Mouse (Mus musculus) hindbrain, embryonic 12.5 days (tissue): Measurements from ENCODE around the gene Pappa2. TPM values are rescaled to one million over a fixed set of nuclear protein-coding genes. Genes with fewer than 3 reads are reported as not detected.

Experiments
- ATAC-seq: fragments of 200-750 bp; cut with Nextera tagmentation; 2 replicates; pipeline ENCODE4 v1.8.0; 2017; ENCODE audit warnings: moderate TSS enrichment; ENCODE audit not compliant: low FRiP score
- H3K27ac ChIP-seq: fragments of 300-500 bp; sonication (generic); 2 replicates; pipeline ENCODE4 v1.5.1; 2016; ENCODE audit warnings: mild to moderate bottlenecking
- H3K27me3 ChIP-seq: fragments of 300-500 bp; sonication (generic); 2 replicates; pipeline ENCODE4 v1.6.1; 2016; ENCODE audit warnings: mild to moderate bottlenecking
- H3K36me3 ChIP-seq: fragments of 300-500 bp; sonication (generic); 2 replicates; pipeline ENCODE4 v1.6.1; 2016; ENCODE audit warnings: mild to moderate bottlenecking
- H3K4me1 ChIP-seq: fragments of 300-500 bp; sonication (generic); 2 replicates; pipeline ENCODE4 v1.6.1; 2016
- H3K4me2 ChIP-seq: fragments of 300-500 bp; sonication (generic); replicated peaks from 2 replicates; pipeline ENCODE4 v1.6.1; 2016; ENCODE audit warnings: mild to moderate bottlenecking
- H3K4me3 ChIP-seq: fragments of 300-500 bp; sonication (generic); 2 replicates; pipeline ENCODE4 v1.5.1; 2016; ENCODE audit warnings: mild to moderate bottlenecking
- H3K9ac ChIP-seq: fragments of 300-500 bp; sonication (generic); 2 replicates; pipeline ENCODE4 v1.6.1; 2016; ENCODE audit warnings: mild to moderate bottlenecking, moderate library complexity
- H3K9me3 ChIP-seq: fragments of 300-500 bp; sonication (generic); replicated peaks from 2 replicates; pipeline ENCODE4 v1.6.1; 2016; ENCODE audit warnings: mild to moderate bottlenecking
- whole genome bisulfite sequencing: fragments of 180-500 bp; shearing (Covaris S2); methylation state at CpG from one replicate; pipeline ENCODE4 v1.1.7; 2016; 5-methylcytosine and 5-hydroxymethylcytosine counted together
- polyA plus RNA-seq: library from polyadenylated mRNA; unstranded; fragments of >200 nt; fragmentation: Nextera tagmentation; extraction: Ambion mirVana; gene quantifications from 2 replicates; pipeline ENCODE4 v1.2.1, GENCODE M21; 2016

The Pappa2 gene
- 1.7 and 2.3 TPM in 2 replicates for polyA plus RNA-seq

- Histone ChIP-seq H3K27ac (no peak within 1 kb of the TSS), H3K4me3 (no peak within 1 kb of the TSS), H3K36me3 (no peaks in the 10 kb centered on the region), H3K27me3 (no peaks in the 10 kb centered on the region), H3K4me1 (no peaks in the 10 kb centered on the region), H3K4me2 (no peak within 1 kb of the TSS), H3K9ac (no peak within 1 kb of the TSS), H3K9me3 (no peaks in the 10 kb centered on the region)
- WGBS: 67% methylated on average over 1 of the region's 1 CpGs
- no peak for ATAC-seq
Observed at GRCm38 (mm10) chr1:158980390-158980789, at the start of gene Pappa2. Pappa2 (minus strand) TSS chr1:158980490.

GRCm38 (mm10) chr1:159029106-159029505, 48.8 kb upstream of the Pappa2 start:
- no peak overlapping the region for H3K9ac ChIP-seq
- ATAC-seq: no peak
- H3K4me2 ChIP-seq: no peak overlapping the region
- 95% methylated on average over 2 of the region's 2 CpGs for WGBS
- no peaks in the 10 kb centered on the region for H3K27me3 ChIP-seq
- no peaks in the 10 kb centered on the region for H3K4me1 ChIP-seq
- H3K4me3 ChIP-seq: no peak overlapping the region
- H3K27ac ChIP-seq: no peak overlapping the region
- H3K36me3 ChIP-seq: no peaks in the 10 kb centered on the region
- H3K9me3 ChIP-seq: no peaks in the 10 kb centered on the region

DNA sequence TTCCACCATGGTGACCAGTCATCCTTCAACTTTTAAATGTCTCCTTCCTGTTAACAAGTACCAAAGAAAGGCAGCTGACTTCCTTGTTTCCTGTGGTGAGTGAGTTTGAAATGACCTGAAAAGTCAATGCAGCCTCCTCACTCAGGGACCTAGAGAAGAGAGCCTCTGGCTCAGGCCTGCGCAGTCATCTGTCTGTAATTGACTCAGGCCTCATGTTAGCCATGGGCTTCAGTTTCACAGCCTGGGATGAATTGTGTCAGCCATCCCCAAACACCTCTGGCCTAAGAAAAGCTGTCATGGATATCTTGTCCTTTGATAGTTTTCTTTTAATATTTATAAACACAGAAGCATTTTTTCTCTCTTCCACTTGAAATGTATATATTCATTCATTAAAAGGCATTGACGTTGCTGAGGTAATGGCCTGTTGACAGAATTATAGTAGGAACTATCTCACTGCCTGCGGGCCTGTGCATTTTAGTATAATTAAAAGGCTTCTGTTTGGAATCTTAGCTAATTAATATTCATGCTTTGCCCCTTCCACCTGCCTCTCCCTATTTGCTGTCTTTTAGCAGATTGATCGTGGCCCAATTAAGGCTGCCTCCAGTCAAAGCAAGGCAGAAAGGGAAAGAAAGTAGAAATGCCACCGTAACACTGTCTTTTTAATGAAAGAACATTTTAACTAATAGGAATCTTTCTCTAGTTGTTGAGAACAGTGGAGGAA, 34.8 kb upstream of the Pappa2 start:
- no peaks in the 10 kb centered on the region for H3K36me3 ChIP-seq
- peak; percentile 88 for ATAC-seq
- H3K4me2 ChIP-seq: no peak overlapping the region
- H3K27me3 ChIP-seq: no peaks in the 10 kb centered on the region
- H3K4me1 ChIP-seq: no peaks in the 10 kb centered on the region
- H3K9me3 ChIP-seq: no peaks in the 10 kb centered on the region
- no peak overlapping the region for H3K9ac ChIP-seq
- 51% methylated on average over 5 of the region's 5 CpGs for WGBS
- H3K27ac ChIP-seq: peak overlapping the region; percentile 48
- no peak overlapping the region for H3K4me3 ChIP-seq

GRCm38 (mm10) chr1:158987042-158987441, 6.8 kb upstream of the Pappa2 start:
- no peak for ATAC-seq
- WGBS: 87% methylated on average over 3 of the region's 3 CpGs
- H3K36me3 ChIP-seq: no peaks in the 10 kb centered on the region
- H3K27me3 ChIP-seq: no peaks in the 10 kb centered on the region
- H3K4me3 ChIP-seq: no peak overlapping the region
- no peak overlapping the region for H3K4me2 ChIP-seq
- H3K27ac ChIP-seq: no peak overlapping the region
- H3K9ac ChIP-seq: no peak overlapping the region
- H3K9me3 ChIP-seq: no peaks in the 10 kb centered on the region
- H3K4me1 ChIP-seq: no peaks in the 10 kb centered on the region

DNA sequence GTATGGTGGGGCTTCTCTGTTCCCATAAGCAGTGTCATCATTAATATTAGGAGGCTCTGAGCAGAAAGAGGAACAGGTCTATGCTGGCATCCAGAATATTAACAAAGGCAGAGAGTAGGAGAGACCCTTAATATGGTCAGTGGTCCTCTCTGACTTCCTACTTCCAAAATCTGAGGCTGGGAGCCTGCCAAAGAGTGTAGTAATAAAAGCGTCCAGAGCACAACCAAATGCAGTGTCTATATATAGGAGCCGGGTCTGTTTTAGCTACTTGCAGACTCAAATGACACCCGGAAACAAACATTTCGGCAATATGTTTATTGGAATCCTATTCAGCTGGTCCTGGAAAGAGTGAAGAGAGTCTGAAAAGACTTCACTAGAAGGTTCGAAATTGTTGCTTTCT, 17.9 kb downstream of the Pappa2 start:
- WGBS: 89% methylated on average over 5 of the region's 5 CpGs
- peaks cover 23% of the 10 kb centered on the region for H3K4me1 ChIP-seq
- H3K9me3 ChIP-seq: no peaks in the 10 kb centered on the region
- no peak overlapping the region for H3K4me2 ChIP-seq
- no peak overlapping the region for H3K9ac ChIP-seq
- H3K27me3 ChIP-seq: peaks cover 3% of the 10 kb centered on the region; the same call in 1 of the 2 replicates
- no peaks in the 10 kb centered on the region for H3K36me3 ChIP-seq
- ATAC-seq: no peak
- no peak overlapping the region for H3K4me3 ChIP-seq
- H3K27ac ChIP-seq: no peak overlapping the region

DNA sequence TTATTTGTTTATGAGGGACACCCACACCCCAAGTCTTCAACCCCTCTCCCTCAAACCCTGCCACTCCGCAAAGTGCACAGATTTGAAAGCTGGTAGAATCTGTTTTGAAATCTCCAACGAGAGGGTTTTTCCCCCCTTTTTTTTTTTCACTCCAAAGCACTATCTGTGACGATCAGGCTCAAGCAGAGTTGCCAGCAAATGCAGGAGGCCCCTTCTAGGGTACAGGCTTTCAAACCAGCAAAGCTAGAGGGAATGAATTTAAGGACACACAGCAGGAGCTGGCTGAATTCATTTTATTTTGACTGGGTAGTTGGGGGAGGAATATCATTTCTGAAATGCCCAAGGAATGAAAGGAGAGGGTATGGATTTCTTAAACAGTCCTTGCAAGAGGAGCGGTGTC, 19.3 kb downstream of the Pappa2 start:
- no peak overlapping the region for H3K4me3 ChIP-seq
- H3K36me3 ChIP-seq: no peaks in the 10 kb centered on the region
- no peak overlapping the region for H3K27ac ChIP-seq
- H3K9me3 ChIP-seq: no peaks in the 10 kb centered on the region
- peak; percentile 44; the same call in 1 of the 2 replicates for ATAC-seq
- no peak overlapping the region for H3K9ac ChIP-seq
- WGBS: 32% methylated on average over 4 of the region's 4 CpGs
- peaks cover 23% of the 10 kb centered on the region for H3K4me1 ChIP-seq
- peak overlapping the region; percentile 44 for H3K4me2 ChIP-seq
- H3K27me3 ChIP-seq: peaks cover 3% of the 10 kb centered on the region; the same call in 1 of the 2 replicates

GRCm38 (mm10) chr1:158960549-158960948, 19.7 kb downstream of the Pappa2 start:
- peaks cover 23% of the 10 kb centered on the region for H3K4me1 ChIP-seq
- H3K4me3 ChIP-seq: no peak overlapping the region
- ATAC-seq: peak; percentile 76
- no peak overlapping the region for H3K9ac ChIP-seq
- no peak overlapping the region for H3K27ac ChIP-seq
- H3K27me3 ChIP-seq: peaks cover 3% of the 10 kb centered on the region; the same call in 1 of the 2 replicates
- 17% methylated on average over 8 of the region's 8 CpGs for WGBS
- H3K36me3 ChIP-seq: no peaks in the 10 kb centered on the region
- no peaks in the 10 kb centered on the region for H3K9me3 ChIP-seq
- H3K4me2 ChIP-seq: peak overlapping the region; percentile 44

DNA sequence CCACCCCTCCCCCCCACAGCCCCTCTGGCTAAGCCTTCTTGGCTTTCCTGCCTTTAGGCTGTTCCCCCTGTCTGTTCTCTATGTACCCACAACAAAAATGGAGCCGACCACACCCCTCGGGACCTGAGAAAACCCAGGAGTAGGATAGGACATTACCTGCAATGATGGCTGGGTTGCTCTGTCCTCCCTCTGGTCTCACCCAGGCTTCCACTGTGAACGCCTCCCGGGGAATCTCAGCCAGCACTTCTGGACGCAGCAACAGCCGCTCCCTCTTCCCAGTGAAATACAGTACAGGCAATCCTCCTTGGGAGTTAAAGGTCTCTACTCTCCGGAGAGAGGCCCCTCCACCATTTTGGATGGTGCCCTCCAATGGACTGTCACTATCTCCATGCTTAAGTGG, 23.9 kb downstream of the Pappa2 start:
- Histone ChIP-seq H3K4me1 (peaks cover 18% of the 10 kb centered on the region), H3K27ac (no peak overlapping the region), H3K4me2 (no peak overlapping the region), H3K9me3 (no peaks in the 10 kb centered on the region), H3K27me3 (no peaks in the 10 kb centered on the region), H3K9ac (no peak overlapping the region), H3K4me3 (no peak overlapping the region), H3K36me3 (no peaks in the 10 kb centered on the region)
- no peak for ATAC-seq
- WGBS: 89% methylated on average over 7 of the region's 7 CpGs

DNA sequence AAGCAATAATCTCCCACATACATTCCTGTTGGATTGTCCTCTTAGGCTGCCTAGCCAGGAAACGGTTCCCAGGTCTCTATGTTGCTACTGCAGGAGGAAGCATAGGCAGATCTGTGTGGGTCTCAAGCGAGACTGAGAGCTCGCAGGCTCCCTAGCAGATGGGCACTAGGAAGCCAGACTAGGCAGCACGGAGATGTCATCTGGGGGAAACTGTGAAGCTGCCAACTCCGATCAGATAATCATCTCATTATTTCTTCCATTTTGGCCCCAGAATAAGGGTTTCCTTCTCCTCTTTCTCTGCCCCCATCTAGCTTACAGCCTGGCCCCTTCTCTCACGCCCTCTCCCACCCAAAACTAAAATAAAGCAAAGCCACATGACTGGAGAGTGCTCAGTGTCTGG, 25.5 kb downstream of the Pappa2 start:
- 73% methylated on average over 6 of the region's 6 CpGs for WGBS
- no peaks in the 10 kb centered on the region for H3K36me3 ChIP-seq
- H3K4me2 ChIP-seq: no peak overlapping the region
- no peak overlapping the region for H3K27ac ChIP-seq
- H3K27me3 ChIP-seq: no peaks in the 10 kb centered on the region
- H3K9ac ChIP-seq: no peak overlapping the region
- no peak for ATAC-seq
- no peak overlapping the region for H3K4me3 ChIP-seq
- H3K9me3 ChIP-seq: no peaks in the 10 kb centered on the region
- H3K4me1 ChIP-seq: peaks cover 3% of the 10 kb centered on the region; the same call in 1 of the 2 replicates

GRCm38 (mm10) chr1:158953479-158954207, 26.6 kb downstream of the Pappa2 start:
- ATAC-seq: 0 out of 2 replicates have a peak, but pooled peaks have one; percentile 41
- Histone ChIP-seq H3K9me3 (no peaks in the 10 kb centered on the region), H3K27ac (no peak overlapping the region), H3K4me2 (no peak overlapping the region), H3K4me1 (no peaks in the 10 kb centered on the region), H3K9ac (no peak overlapping the region), H3K4me3 (no peak overlapping the region), H3K36me3 (no peaks in the 10 kb centered on the region), H3K27me3 (no peaks in the 10 kb centered on the region)
- WGBS: 50% methylated on average over 6 of the region's 6 CpGs

GRCm38 (mm10) chr1:158949041-158949440, 31.2 kb downstream of the Pappa2 start:
- H3K4me3 ChIP-seq: no peak overlapping the region
- no peak overlapping the region for H3K27ac ChIP-seq
- no peak overlapping the region for H3K4me2 ChIP-seq
- no peaks in the 10 kb centered on the region for H3K36me3 ChIP-seq
- no peak for ATAC-seq
- WGBS: 89% methylated on average over 6 of the region's 6 CpGs
- H3K9me3 ChIP-seq: no peaks in the 10 kb centered on the region
- no peaks in the 10 kb centered on the region for H3K27me3 ChIP-seq
- no peaks in the 10 kb centered on the region for H3K4me1 ChIP-seq
- H3K9ac ChIP-seq: no peak overlapping the region

DNA sequence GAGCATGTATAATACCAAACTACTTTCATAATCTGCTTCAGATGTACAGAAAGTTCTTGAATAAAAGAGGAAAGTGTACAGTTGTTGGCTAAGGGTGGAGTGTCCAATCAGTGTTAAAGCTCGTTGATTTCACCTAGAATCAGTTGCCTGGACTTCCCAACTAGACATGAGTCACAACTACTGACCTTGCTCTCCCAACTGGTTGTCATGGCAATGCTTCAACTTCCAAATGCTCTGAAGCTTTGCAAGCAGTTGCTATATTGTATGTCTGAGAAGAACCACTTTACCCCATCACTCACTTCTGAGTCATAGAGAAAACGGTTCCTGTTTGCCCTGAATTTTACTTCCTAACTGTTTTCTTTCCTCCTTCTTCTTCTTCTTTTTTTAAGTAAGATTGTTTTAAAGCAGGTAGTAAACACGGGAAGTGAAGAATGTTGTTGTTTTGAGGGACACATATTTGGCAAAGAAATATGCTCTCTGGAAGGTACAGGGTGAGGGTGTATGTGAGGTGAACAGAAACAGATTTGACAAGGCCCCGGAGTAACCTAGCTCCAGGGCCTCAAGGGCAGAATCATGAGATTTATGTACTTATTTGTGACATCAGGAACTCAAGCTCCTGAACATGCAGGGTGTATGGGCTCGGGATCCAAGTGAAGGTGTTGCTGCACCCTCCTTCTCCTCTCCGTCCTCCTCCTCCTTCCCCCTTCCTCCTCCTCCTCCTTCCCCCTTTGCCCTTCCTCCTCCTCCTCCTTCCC, 32.1 kb downstream of the Pappa2 start:
- Histone ChIP-seq H3K4me2 (no peak overlapping the region), H3K36me3 (no peaks in the 10 kb centered on the region), H3K9me3 (no peaks in the 10 kb centered on the region), H3K4me3 (no peak overlapping the region), H3K27ac (no peak overlapping the region), H3K9ac (no peak overlapping the region), H3K4me1 (no peaks in the 10 kb centered on the region), H3K27me3 (no peaks in the 10 kb centered on the region)
- ATAC-seq: no peak
- WGBS: 84% methylated on average over 6 of the region's 6 CpGs
